Mouse (Mus musculus) B cell, adult 67 days (primary cell): ENCODE measurements around the gene Hif3a. TPM values are rescaled to one million over a fixed set of nuclear protein-coding genes. Genes with fewer than 3 reads are reported as not detected.

Source experiments
- total RNA-seq, 2 experiments: library from RNA; stranded (reverse); gene quantifications; 4 replicates each; pipeline ENCODE4 v1.2.4; 2023

Gene Hif3a
- 1 to 10 TPM; 1.9 to 2.0 TPM for total RNA-seq

GRCm38 (mm10) chr7:17062389-17062788 is at the start of gene Hif3a:
Gene Hif3a (minus strand): TSS chr7:17062427.

GRCm38 (mm10) chr7:17073904-17074615 is 11.8 kb upstream of the Hif3a start, which contains the start of gene Psg16:
Gene Psg16 (plus strand): TSS chr7:17074040.

DNA sequence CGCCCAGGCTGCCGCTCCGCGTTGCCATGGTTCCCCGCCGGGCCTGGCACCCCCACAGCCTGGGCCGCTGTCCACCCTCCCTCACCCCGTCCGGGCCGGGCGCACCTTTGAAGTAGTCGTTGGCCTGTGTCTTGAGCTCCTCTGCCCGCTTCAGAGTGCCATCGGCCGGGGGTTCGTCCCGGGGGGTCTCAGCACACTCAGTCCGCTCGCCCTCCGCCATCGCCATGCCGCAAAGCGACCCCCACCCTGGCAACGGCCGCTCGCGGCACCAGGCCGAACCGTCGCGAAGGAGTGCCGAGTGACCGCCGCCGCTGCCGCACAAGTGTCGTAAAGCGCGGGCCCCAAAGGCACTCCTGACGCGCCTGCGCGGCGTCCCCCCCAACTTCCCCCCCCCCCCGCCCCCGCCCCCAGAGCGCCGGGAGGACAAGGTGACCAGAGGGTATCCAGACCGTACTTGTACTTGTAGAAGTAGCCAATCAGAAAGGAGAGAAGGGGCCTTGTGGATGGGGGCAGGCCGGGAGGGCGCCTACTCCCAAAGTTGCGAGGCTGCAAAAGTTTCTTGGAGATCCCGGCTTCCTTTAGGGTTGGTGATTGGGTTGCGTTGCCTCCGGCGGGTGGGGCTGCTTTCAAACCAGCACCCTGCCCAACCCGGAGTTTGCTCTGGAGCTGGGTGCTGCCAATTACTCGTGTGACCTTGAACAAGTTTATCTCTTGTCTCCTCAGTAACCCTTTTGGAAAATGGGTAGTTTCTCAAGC is 34.5 kb downstream of the Hif3a start, which contains the start of gene Ppp5c:
Gene Ppp5c (minus strand): TSS at position 337 of the 756 bp plus-strand sequence.

DNA sequence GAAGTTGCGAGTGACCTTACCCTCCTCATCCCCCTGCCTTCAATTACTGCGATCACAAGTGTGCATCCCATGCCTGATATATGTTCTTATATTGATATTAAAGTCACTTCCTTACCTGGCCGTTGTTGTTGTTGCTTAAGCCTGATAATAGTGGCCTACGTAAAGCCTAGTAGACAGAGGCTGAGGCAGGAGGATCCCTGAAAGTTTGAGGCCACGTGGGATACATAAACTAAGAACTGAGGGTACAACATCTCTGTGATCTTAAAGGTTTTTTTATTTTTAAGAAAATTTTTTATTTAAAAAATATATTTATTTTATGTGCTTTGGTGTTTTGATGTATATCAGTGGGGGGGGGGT is 69.8 kb downstream of the Hif3a start, which contains the start of gene Ccdc8:
Gene Ccdc8 (plus strand): TSS at position 258 of the 357 bp plus-strand sequence.

GRCm38 (mm10) chr7:16982859-16983568 is 79.2 kb downstream of the Hif3a start, which contains the start of gene Gm42372:
Gene Gm42372 (plus strand): TSS chr7:16983086.

Other genes with a start within 250 kb of the Hif3a start
- 100 to 1,000 TPM; 139 to 176 TPM for gene Strn4, start 246.5 kb downstream of the Hif3a start, total RNA-seq
- 10 to 100 TPM; 26.3 to 29.3 TPM for gene Fkrp, start 245.7 kb downstream of the Hif3a start, total RNA-seq
- 100 to 1,000 TPM; 277 to 288 TPM for gene Prkd2, start 219.5 kb downstream of the Hif3a start, total RNA-seq
- gene Dact3, start 187.1 kb downstream of the Hif3a start, total RNA-seq, result under 1 TPM; 0.23 to 0.59 TPM
- not detected for gene Gng8, start 170.6 kb downstream of the Hif3a start, total RNA-seq
- gene Ptgir, start 155.9 kb downstream of the Hif3a start, total RNA-seq, result not detected
- gene Calm3, start 138.3 kb downstream of the Hif3a start, total RNA-seq, result 100 to 1,000 TPM; 125 to 130 TPM
- gene Pnmal2, start 117.7 kb downstream of the Hif3a start, total RNA-seq, result not detected
- gene Pnmal1, start 102.7 kb downstream of the Hif3a start, total RNA-seq, result not detected
- gene Gm42372, start 79.3 kb downstream of the Hif3a start, total RNA-seq, result under 1 TPM; 0.18 to 0.29 TPM
- not detected for gene Ccdc8, start 69.7 kb downstream of the Hif3a start, total RNA-seq
- 100 to 1,000 TPM; 164 to 166 TPM for gene Ppp5c, start 34.5 kb downstream of the Hif3a start, total RNA-seq
- gene Psg16, start 11.6 kb upstream of the Hif3a start, total RNA-seq, result under 1 TPM in 1 of 2 experiments, not detected in 1; 0.12 TPM
- gene Ceacam3, start 87.9 kb upstream of the Hif3a start, total RNA-seq, result not detected
- gene Psg29, start 141.1 kb upstream of the Hif3a start, total RNA-seq, result not detected